Comparison of ENCODE assay signal across 8 mouse cellular contexts in genomic region chr11:69008182-69009121, GRCm38 (mm10). TPM values are rescaled to one million over a fixed set of nuclear protein-coding genes. Genes with fewer than 3 reads are reported as not detected.
DNase-seq lines count a peak whose midpoint lies in the region; ATAC-seq lines count a peak whose summit lies in the region.

Gene Pfas (minus strand): TSS chr11:69008460.

- H3K4me3 ChIP-seq in heart, embryonic 13.5 days, result peak within 1 kb of the TSS; percentile 72
- peak within 1 kb of the TSS; percentile 69 for H3K4me3 ChIP-seq in liver, embryonic 12.5 days
- H3K4me3 ChIP-seq in stomach, embryonic 15.5 days (replicated peaks), result peak within 1 kb of the TSS; percentile 67

- whole genome bisulfite sequencing in heart, embryonic 13.5 days, result 8% methylated on average over 38 of the region's 38 CpGs
- WGBS in liver, embryonic 12.5 days (ENCODE audit: insufficient replicate concordance), result 7% methylated on average over 38 of the region's 38 CpGs
- WGBS in stomach, embryonic 15.5 days, result 8% methylated on average over 38 of the region's 38 CpGs

- H3K4me1 ChIP-seq in heart, embryonic 13.5 days, result peaks cover 24% of the 10 kb centered on the region
- peaks cover 70% of the 10 kb centered on the region for H3K4me1 ChIP-seq in liver, embryonic 12.5 days
- peaks cover 4% of the 10 kb centered on the region; the same call in 1 of the 2 replicates for H3K4me1 ChIP-seq in stomach, embryonic 15.5 days

- peak within 1 kb of the TSS; percentile 83 for H3K4me2 ChIP-seq in heart, embryonic 13.5 days
- H3K4me2 ChIP-seq in liver, embryonic 12.5 days, result peak within 1 kb of the TSS; percentile 87
- H3K4me2 ChIP-seq in stomach, embryonic 15.5 days, result peak within 1 kb of the TSS; percentile 60

- H3K27me3 ChIP-seq in heart, embryonic 13.5 days (replicated peaks), result no peaks in the 10 kb centered on the region
- no peaks in the 10 kb centered on the region for H3K27me3 ChIP-seq in liver, embryonic 12.5 days (replicated peaks)
- H3K27me3 ChIP-seq in stomach, embryonic 15.5 days (replicated peaks), result no peaks in the 10 kb centered on the region

- peak; percentile 77 for ATAC-seq in erythroid progenitor cell, adult 5-6 weeks (replicated peaks; ENCODE audit: low FRiP score, poor library complexity, severe bottlenecking)
- ATAC-seq in heart, embryonic 13.5 days (ENCODE audit: extremely low read depth, insufficient number of reproducible peaks, low FRiP score, low TSS enrichment), result peak; percentile 64
- ATAC-seq in liver, embryonic 12.5 days, result peak; percentile 77
- ATAC-seq in stomach, embryonic 15.5 days (ENCODE audit: insufficient read depth, low FRiP score, low read depth), result peak; percentile 88

- H3K36me3 ChIP-seq in heart, embryonic 13.5 days, result 0 out of 2 replicates have a peak, but pooled peaks cover under 1% of the 10 kb centered on the region
- H3K36me3 ChIP-seq in liver, embryonic 12.5 days, result peaks cover 16% of the 10 kb centered on the region
- no peaks in the 10 kb centered on the region for H3K36me3 ChIP-seq in stomach, embryonic 15.5 days

- no peaks in the 10 kb centered on the region for H3K9me3 ChIP-seq in heart, embryonic 13.5 days
- H3K9me3 ChIP-seq in liver, embryonic 12.5 days (replicated peaks), result no peaks in the 10 kb centered on the region
- H3K9me3 ChIP-seq in stomach, embryonic 15.5 days, result no peaks in the 10 kb centered on the region

- DNase-seq in CD4-positive helper T cell, adult 2 months (ENCODE audit: low read depth, low spot score), result peak; percentile 94
- DNase-seq in brain, embryonic 18.5 days (ENCODE audit: low read depth, low spot score), result peak; percentile 82
- peak; percentile 97 for DNase-seq in kidney, postnatal 10 days
- DNase-seq in natural killer cell, adult 2 months (ENCODE audit: low spot score in 2 of 2), result peak; percentile 85 to 93

- H3K9ac ChIP-seq in heart, embryonic 13.5 days, result peak within 1 kb of the TSS; percentile 84
- H3K9ac ChIP-seq in liver, embryonic 12.5 days, result peak within 1 kb of the TSS; percentile 70
- H3K9ac ChIP-seq in stomach, embryonic 15.5 days, result peak within 1 kb of the TSS; percentile 64

- H3K27ac ChIP-seq in heart, embryonic 13.5 days (replicated peaks), result peak within 1 kb of the TSS; percentile 59
- peak within 1 kb of the TSS; percentile 90 for H3K27ac ChIP-seq in liver, embryonic 12.5 days
- H3K27ac ChIP-seq in stomach, embryonic 15.5 days, result peak within 1 kb of the TSS; percentile 64

RNA-seq across cellular contexts. Expression of gene Pfas, which starts in this region (rescaled TPM):
- total RNA-seq in erythroid progenitor cell, adult 5-6 weeks (2015; ENCODE audit: low replicate concordance), result 11.7 and 15.1 TPM in 2 replicates
- total RNA-seq in erythroid progenitor cell, adult 5-6 weeks (2017; ENCODE audit: low replicate concordance), result 16.1 and 23.4 TPM in 2 replicates
- polyA plus RNA-seq in heart, embryonic 13.5 days (2015; fragmentation: Nextera tagmentation; extraction: Ambion mirVana), result 19.9 and 20.3 TPM in 2 replicates
- polyA plus RNA-seq in liver, embryonic 12.5 days (2016; fragmentation: Nextera tagmentation; extraction: Ambion mirVana), result 42.2 and 44.4 TPM in 2 replicates
- polyA plus RNA-seq in stomach, embryonic 15.5 days (2015; fragmentation: Nextera tagmentation; extraction: Ambion mirVana), result 31.5 and 33.7 TPM in 2 replicates

Comparison
In these comparisons a context has a peak if more than half of its experiments do, and no peak if none do; other contexts are left out.
1. Peak in every context shown above with its lines: DNase-seq, ATAC-seq, H3K4me3 ChIP-seq and H3K27ac ChIP-seq.